Mouse (Mus musculus): Measurements from ENCODE around the gene Usp8. TPM values are rescaled to one million over a fixed set of nuclear protein-coding genes. Genes with fewer than 3 reads are reported as not detected.

Gene Usp8
- total RNA-seq, 2 experiments from 2014 or later: 51.3 to 55.4 TPM

DNA sequence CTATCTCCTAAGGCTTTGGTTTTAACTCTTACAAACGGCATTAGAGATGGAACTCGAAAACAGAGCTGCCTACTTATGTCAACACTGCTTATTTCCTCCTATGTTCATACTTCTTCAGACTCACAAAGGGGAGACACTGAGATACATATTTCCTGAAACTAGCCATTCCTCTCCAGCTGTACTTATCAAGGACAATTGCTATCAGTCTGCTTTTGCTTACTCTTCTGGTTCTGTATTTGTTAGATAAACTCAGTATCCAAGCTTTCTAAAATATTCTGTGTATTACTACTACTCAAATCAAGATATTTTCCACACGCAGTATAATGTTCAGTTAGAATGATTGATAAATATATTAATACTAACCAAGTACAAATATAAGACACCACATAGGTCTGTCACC is 94.9 kb downstream of the Usp8 start:
- no peak for DNase-seq (ENCODE audit: low spot score in 2 of 2)

Other genes starting within 250 kb of the Usp8 start
- not detected for gene Atp8b4, start 206.7 kb upstream of the Usp8 start, total RNA-seq (2021)
- gene Slc27a2, start 154.9 kb upstream of the Usp8 start, total RNA-seq (2021): 10 to 100 TPM; 13.9 to 14.2 TPM
- 1 to 10 TPM; 1.2 to 2.2 TPM for gene Hdc, start 88.0 kb upstream of the Usp8 start, total RNA-seq (2021)
- 10 to 100 TPM; 15.4 to 19.6 TPM for gene Gabpb1, start 31.0 kb upstream of the Usp8 start, total RNA-seq (2021)
- gene Usp50, start 76.1 kb downstream of the Usp8 start, total RNA-seq (2021): 1 to 10 TPM; 2.0 to 2.5 TPM
- 10 to 100 TPM; 32.7 to 33.4 TPM for gene Trpm7, start 168.9 kb downstream of the Usp8 start, total RNA-seq (2021)
- 10 to 100 TPM; 24.9 to 27.3 TPM for gene Sppl2a, start 225.9 kb downstream of the Usp8 start, total RNA-seq (2021)